Mouse (Mus musculus) heart, embryonic 11.5 days (tissue): ENCODE measurements around the gene Trappc5. TPM values are rescaled to one million over a fixed set of nuclear protein-coding genes. Genes with fewer than 3 reads are reported as not detected.

Experiments used
- ATAC-seq: fragments of 200-750 bp; cut with Nextera tagmentation; replicated peaks from 2 replicates; pipeline ENCODE4 v1.8.0; 2017; ENCODE audit warnings: moderate library complexity; ENCODE audit not compliant: insufficient number of reproducible peaks, low FRiP score, low TSS enrichment
- H3K27ac ChIP-seq: fragments of 300-500 bp; sonication (generic); 2 replicates; pipeline ENCODE4 v1.5.1; 2014; ENCODE audit warnings: mild to moderate bottlenecking, low read depth, low read length
- H3K27me3 ChIP-seq: fragments of 300-500 bp; sonication (generic); 2 replicates; pipeline ENCODE4 v1.6.1; 2014; ENCODE audit warnings: mild to moderate bottlenecking, low read length, mixed read lengths; ENCODE audit not compliant: control insufficient read depth, insufficient read depth
- H3K36me3 ChIP-seq: fragments of 300-500 bp; sonication (generic); 2 replicates; pipeline ENCODE4 v1.6.1; 2014; ENCODE audit warnings: mild to moderate bottlenecking, low read length, moderate library complexity, mixed read lengths; ENCODE audit not compliant: control insufficient read depth, insufficient read depth
- H3K4me1 ChIP-seq: fragments of 300-500 bp; sonication (generic); 2 replicates; pipeline ENCODE4 v1.6.1; 2014; ENCODE audit warnings: low read length; ENCODE audit not compliant: control insufficient read depth, insufficient read depth
- H3K4me2 ChIP-seq: fragments of 300-500 bp; sonication (generic); 2 replicates; pipeline ENCODE4 v1.6.1; 2014; ENCODE audit warnings: mild to moderate bottlenecking, moderate library complexity
- H3K4me3 ChIP-seq: fragments of 300-500 bp; sonication (generic); 2 replicates; pipeline ENCODE4 v1.5.1; 2014; ENCODE audit warnings: low read depth, low read length
- H3K9ac ChIP-seq: fragments of 300-500 bp; sonication (generic); 2 replicates; pipeline ENCODE4 v1.6.1; 2014; ENCODE audit warnings: mild to moderate bottlenecking, low read depth, low read length, moderate library complexity
- H3K9me3 ChIP-seq: fragments of 300-500 bp; sonication (generic); replicated peaks from 2 replicates; pipeline ENCODE4 v1.6.1; 2016; ENCODE audit warnings: low read length; ENCODE audit not compliant: control insufficient read depth
- WGBS: fragments of 180-500 bp; shearing (Covaris S2); extraction: QIAGEN DNeasy Blood & Tissue Kit; methylation state at CpG from one replicate; pipeline ENCODE4 v1.1.7; 2014; ENCODE audit not compliant: insufficient replicate concordance; 5-methylcytosine and 5-hydroxymethylcytosine counted together
- polyA plus RNA-seq: library from polyadenylated mRNA; unstranded; fragments of >200 nt; fragmentation: Nextera tagmentation; extraction: Ambion mirVana; gene quantifications from 2 replicates; pipeline ENCODE4 v1.2.1, GENCODE M21; 2014

Trappc5 gene
- polyA plus RNA-seq, 1 experiment from 2014 or later: 26.3 TPM

- WGBS: 55% methylated on average over 2 of the region's 2 CpGs
Observed at GRCm38 (mm10) chr8:3648268-3648667, 27.8 kb upstream of the Trappc5 start.

DNA sequence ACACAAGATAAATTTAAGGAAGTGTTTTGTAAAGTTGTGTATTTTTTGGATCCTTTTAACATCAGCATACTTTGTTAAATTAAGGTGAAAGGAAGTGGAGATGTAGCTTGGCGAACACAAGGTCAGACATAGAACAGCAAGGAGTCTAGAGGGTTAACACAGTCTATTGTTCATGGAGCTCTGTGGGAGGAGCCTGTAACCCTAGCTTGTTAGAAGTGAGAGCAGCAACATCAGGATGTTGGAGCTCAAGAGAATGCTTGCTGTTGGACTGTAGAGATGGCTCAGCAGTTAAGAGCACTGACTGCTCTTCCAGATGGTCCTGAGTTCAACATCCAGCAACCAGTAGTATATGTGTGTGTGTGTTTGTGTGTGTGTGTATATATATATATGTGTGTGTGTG lies 27.1 kb upstream of the Trappc5 start:
- no peak for ATAC-seq
- no peaks in the 10 kb centered on the region for H3K27me3 ChIP-seq
- no peak overlapping the region; the same call in 1 of the 2 replicates for H3K4me2 ChIP-seq
- H3K9ac ChIP-seq: no peak overlapping the region
- 47% methylated on average over 1 of the region's 1 CpGs for WGBS
- no peak overlapping the region for H3K4me3 ChIP-seq
- H3K4me1 ChIP-seq: no peaks in the 10 kb centered on the region
- no peak overlapping the region for H3K27ac ChIP-seq
- no peaks in the 10 kb centered on the region for H3K9me3 ChIP-seq
- H3K36me3 ChIP-seq: no peaks in the 10 kb centered on the region

More at GRCm38 (mm10) chr8:3648268-3648667, 27.8 kb upstream of the Trappc5 start:
- H3K27me3 ChIP-seq: no peaks in the 10 kb centered on the region
- H3K4me3 ChIP-seq: no peak overlapping the region
- H3K4me1 ChIP-seq: no peaks in the 10 kb centered on the region
- no peak overlapping the region for H3K27ac ChIP-seq
- no peaks in the 10 kb centered on the region for H3K36me3 ChIP-seq
- no peak overlapping the region for H3K9ac ChIP-seq
- H3K9me3 ChIP-seq: no peaks in the 10 kb centered on the region
- ATAC-seq: no peak
- H3K4me2 ChIP-seq: no peak overlapping the region; the same call in 1 of the 2 replicates

GRCm38 (mm10) chr8:3652845-3653244 lies 23.3 kb upstream of the Trappc5 start:
- H3K36me3 ChIP-seq: no peaks in the 10 kb centered on the region
- H3K27ac ChIP-seq: no peak overlapping the region
- WGBS: 61% methylated on average over 3 of the region's 3 CpGs
- H3K4me1 ChIP-seq: no peaks in the 10 kb centered on the region
- no peak for ATAC-seq
- H3K27me3 ChIP-seq: no peaks in the 10 kb centered on the region
- no peak overlapping the region for H3K4me2 ChIP-seq
- H3K9ac ChIP-seq: no peak overlapping the region
- no peaks in the 10 kb centered on the region for H3K9me3 ChIP-seq
- H3K4me3 ChIP-seq: no peak overlapping the region

DNA sequence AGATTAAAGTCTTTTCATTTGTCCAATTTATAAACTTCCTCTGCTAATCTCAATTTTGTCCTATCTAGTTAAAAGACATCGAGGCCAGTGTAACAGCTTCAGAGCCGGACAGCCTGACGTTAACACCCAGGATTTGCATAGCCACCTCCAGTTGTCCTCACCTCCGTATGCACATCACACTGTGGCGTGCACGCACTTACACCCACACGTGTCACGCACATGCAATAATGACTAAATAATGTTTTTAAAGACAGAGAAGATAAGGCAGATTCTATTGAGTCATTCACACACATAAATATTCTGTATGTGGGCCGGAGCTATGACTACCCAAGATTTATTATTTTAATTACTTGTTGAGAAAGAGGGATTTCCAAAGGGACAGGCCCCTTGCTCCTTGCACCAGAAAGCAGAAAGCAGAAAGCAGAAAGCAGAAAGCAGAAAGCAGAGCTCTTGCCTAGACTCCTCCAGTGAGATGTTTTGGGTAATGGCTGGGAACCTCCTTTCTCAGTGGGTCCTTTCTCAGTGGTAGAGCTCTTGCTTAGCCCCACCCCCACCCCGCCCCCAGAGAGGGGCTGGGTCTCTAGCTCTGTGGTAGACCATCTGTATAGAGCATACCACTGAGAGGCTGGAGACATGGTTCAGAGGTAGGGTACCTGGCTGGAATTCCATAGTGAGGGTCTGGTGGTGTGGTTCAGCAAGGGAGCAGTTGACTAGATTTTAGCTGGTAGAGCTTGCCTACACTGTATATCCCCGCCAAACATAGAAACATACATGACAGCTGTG lies 21.2 kb upstream of the Trappc5 start:
- H3K9me3 ChIP-seq: no peaks in the 10 kb centered on the region
- no peak overlapping the region for H3K9ac ChIP-seq
- H3K27me3 ChIP-seq: no peaks in the 10 kb centered on the region
- ATAC-seq: no peak
- no peak overlapping the region for H3K4me2 ChIP-seq
- no peak overlapping the region for H3K4me3 ChIP-seq
- no peak overlapping the region for H3K27ac ChIP-seq
- no peaks in the 10 kb centered on the region for H3K36me3 ChIP-seq
- WGBS: 66% methylated on average over 11 of the region's 11 CpGs
- no peaks in the 10 kb centered on the region for H3K4me1 ChIP-seq

GRCm38 (mm10) chr8:3655526-3655925 lies 20.6 kb upstream of the Trappc5 start, which contains the start of gene Retn:
Gene Retn (plus strand): TSS chr8:3655770.
- no peaks in the 10 kb centered on the region for H3K9me3 ChIP-seq
- no peak within 1 kb of the TSS for H3K27ac ChIP-seq
- no peak within 1 kb of the TSS for H3K4me3 ChIP-seq
- no peaks in the 10 kb centered on the region for H3K4me1 ChIP-seq
- ATAC-seq: no peak
- 68% methylated on average over 3 of the region's 3 CpGs for WGBS
- H3K9ac ChIP-seq: no peak within 1 kb of the TSS
- H3K36me3 ChIP-seq: no peaks in the 10 kb centered on the region
- no peaks in the 10 kb centered on the region for H3K27me3 ChIP-seq
- no peak within 1 kb of the TSS for H3K4me2 ChIP-seq

GRCm38 (mm10) chr8:3656725-3657381 lies 19.2 kb upstream of the Trappc5 start:
- Histone ChIP-seq H3K36me3 (no peaks in the 10 kb centered on the region), H3K4me3 (no peak overlapping the region), H3K27ac (no peak overlapping the region), H3K9me3 (no peaks in the 10 kb centered on the region), H3K27me3 (no peaks in the 10 kb centered on the region), H3K4me2 (no peak overlapping the region), H3K9ac (no peak overlapping the region), H3K4me1 (no peaks in the 10 kb centered on the region)
- ATAC-seq: no peak
- 27% methylated on average over 7 of the region's 7 CpGs for WGBS

DNA sequence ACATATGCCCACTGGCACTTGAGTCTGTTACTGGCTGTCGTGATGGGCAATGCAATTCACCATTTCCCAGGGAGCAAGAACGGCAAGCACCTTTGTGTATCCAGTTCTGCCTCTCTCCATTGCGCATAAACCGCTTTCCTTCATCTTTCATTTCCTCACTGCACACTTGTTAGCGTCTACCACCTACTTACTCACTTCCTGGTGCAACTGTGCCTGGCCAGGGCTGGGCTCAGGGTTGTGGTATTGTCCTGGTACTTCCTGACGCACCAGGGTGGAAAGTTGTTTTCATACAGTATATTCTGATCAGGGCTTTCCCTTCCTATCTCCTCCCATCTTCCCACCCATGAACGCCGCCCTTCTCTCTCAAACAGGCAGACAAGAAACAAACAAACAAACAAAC lies 15.2 kb upstream of the Trappc5 start:
- no peak for ATAC-seq

GRCm38 (mm10) chr8:3664405-3664804 lies 11.7 kb upstream of the Trappc5 start:
- H3K9ac ChIP-seq: no peak overlapping the region
- no peaks in the 10 kb centered on the region for H3K4me1 ChIP-seq
- H3K27ac ChIP-seq: no peak overlapping the region
- 56% methylated on average over 5 of the region's 5 CpGs for WGBS
- H3K4me3 ChIP-seq: no peak overlapping the region
- no peak for ATAC-seq
- H3K9me3 ChIP-seq: no peaks in the 10 kb centered on the region
- no peak overlapping the region for H3K4me2 ChIP-seq
- H3K36me3 ChIP-seq: no peaks in the 10 kb centered on the region
- no peaks in the 10 kb centered on the region for H3K27me3 ChIP-seq

More for the DNA sequence above, 15.2 kb upstream of the Trappc5 start:
- Histone ChIP-seq H3K36me3 (no peaks in the 10 kb centered on the region), H3K4me1 (no peaks in the 10 kb centered on the region), H3K4me2 (no peak overlapping the region), H3K9ac (no peak overlapping the region), H3K27ac (no peak overlapping the region), H3K9me3 (no peaks in the 10 kb centered on the region), H3K4me3 (no peak overlapping the region), H3K27me3 (no peaks in the 10 kb centered on the region)
- 71% methylated on average over 8 of the region's 8 CpGs for WGBS
